Mouse (Mus musculus) frontal cortex, postnatal 14 days (tissue): ENCODE measurements around the gene Setd6.

ENCODE experiments used
- DNase-seq, 2 experiments: peaks; one replicate each; pipeline ENCODE4 v3.0.0; 2022; ENCODE audit warnings: low spot score in 2 of 2

Gene Setd6

GRCm38 (mm10) chr8:95715676-95716531 is at the start of gene Setd6:
Gene Setd6, plus strand, starts transcription at chr8:95715881.
- DNase-seq, result peak; percentile 40 to 77

- no peak for DNase-seq
Observed at GRCm38 (mm10) chr8:95668163-95668958, 47.3 kb upstream of the Setd6 start.

DNA sequence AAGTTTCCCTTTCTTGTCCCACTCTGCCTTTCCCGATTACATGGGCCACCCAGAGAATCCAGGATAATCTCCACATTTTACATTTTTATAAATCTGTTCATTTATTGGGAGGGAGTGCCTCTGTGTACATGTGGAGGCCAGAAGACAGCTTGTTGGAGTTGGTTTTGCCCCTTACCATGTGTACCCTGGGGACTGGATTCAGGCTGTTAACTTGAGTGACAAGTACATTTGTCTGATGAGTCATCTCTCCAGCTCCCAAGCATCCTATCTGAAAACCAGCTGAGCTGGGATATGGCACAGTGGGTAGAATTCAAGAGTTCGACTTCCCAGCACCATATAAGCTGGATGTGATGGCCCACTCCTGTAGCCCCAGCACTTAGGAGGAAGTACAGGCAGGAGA is 45.7 kb upstream of the Setd6 start:
- no peak for DNase-seq

GRCm38 (mm10) chr8:95671861-95672260 is 43.8 kb upstream of the Setd6 start:
- DNase-seq, result no peak

GRCm38 (mm10) chr8:95672811-95673210 is 42.9 kb upstream of the Setd6 start:
- no peak for DNase-seq

- DNase-seq, result no peak
Observed at GRCm38 (mm10) chr8:95676631-95677030, 39.0 kb upstream of the Setd6 start, which contains the start of gene Ndrg4. Gene Ndrg4, plus strand, starts transcription at chr8:95676980.

DNA sequence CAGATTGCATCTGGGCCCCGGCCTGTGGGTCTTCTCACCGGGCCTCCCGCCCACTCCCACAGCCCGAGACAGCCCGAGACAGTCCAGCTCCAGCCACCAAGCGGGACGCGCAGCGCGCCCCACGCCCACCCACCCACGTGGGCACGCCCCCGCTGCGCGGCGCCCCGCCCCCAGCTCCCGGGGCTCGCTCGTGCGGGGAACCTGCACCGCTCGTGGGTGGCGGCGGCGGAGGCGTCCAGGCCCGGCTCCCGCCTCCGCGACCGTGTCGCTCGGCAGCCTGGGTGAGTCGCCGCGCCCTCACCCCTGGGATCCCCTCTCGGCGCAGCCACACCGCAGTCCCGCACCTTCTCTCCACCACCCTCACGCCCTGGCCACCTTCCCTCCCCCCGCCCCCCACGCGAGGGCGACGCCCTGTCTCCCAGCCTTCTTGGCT is 38.1 kb upstream of the Setd6 start:
- DNase-seq, result no peak

DNA sequence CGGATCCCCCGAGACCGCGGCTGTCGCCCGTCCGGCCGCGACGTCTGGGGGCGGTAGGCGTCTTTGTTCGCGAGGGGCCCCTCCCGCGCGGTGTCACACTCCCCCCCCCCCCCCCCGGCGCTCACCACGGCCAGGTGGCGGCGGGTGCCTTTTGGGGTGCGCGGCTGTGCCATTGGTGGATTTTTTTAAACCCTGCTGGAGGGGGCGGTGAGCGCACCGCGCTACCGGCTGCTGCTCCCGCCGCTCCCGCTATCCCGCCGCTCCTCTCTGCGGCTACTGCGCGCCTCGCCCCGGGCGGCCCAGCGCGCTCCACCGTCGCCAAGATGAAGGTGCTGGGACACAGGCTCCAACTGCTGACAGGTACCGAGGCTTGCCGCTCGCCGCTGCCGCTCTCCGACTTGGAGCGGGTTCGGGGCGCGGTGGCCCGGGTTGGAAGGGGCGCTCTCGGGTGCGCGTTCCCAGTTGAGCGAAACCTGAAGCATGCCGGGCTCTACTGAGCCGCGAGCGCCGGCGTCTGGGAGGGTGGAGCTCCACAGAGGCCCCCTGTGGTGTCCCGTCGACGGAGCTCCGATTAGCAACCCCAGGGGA is 37.6 kb upstream of the Setd6 start:
- peak in 1 of 2 experiments; percentile 53 for DNase-seq

GRCm38 (mm10) chr8:95688073-95688672 is 27.5 kb upstream of the Setd6 start:
- peak in 1 of 2 experiments; percentile 61 for DNase-seq

DNA sequence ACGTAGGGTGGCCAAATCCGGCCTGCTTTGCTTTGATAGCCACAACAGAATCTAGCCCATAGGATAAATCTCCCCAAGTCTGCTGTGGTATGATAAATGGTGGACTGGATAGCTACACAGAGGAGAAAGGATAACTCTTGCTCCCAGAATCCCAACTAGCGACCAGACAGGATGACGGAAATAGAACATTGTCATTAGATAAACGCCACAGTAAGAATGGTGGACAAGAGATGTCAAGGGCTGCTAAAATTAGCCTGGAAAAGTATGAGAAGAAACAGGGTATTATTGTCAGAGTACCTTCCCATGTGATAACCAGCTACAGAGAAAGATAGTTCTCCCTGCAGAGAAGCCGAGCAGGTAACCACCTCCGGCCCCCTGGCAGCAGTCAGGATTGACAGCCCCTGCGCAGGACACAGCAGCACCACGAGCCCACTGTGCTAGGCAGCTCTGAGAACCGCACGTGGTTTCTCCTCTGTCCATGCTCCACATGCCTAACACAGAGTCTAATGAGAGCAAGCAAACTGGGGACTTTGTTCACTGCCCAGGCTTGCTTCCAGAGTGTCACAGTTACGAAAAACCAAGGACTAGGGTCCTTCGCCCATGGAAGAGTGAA is 24.6 kb upstream of the Setd6 start:
- DNase-seq, result no peak

GRCm38 (mm10) chr8:95694631-95695030 is 21.1 kb upstream of the Setd6 start:
- no peak for DNase-seq

GRCm38 (mm10) chr8:95696661-95697060 is 19.0 kb upstream of the Setd6 start:
- no peak for DNase-seq

DNA sequence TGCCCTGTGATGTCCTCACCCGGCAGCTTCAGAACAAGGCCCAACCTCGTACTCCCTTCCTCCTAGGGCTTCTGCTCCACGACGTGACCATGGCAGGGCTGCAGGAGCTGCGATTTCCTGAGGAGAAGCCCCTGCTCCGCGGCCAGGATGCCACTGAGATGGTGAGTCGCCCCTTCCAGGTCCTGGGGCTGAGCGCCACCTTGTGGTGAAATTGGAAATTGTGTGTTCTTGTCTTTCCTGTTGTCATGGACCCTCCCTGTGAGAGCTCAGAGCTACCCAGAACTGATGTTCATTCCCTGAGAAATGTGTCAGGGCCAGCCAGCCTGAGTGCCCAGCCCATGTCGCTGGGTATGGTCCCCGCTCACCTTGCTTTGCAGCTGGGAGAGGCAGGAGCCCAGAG is 18.6 kb upstream of the Setd6 start:
- DNase-seq, result peak; percentile 72 to 92

- no peak for DNase-seq
Observed at GRCm38 (mm10) chr8:95698179-95698578, 17.5 kb upstream of the Setd6 start.

DNA sequence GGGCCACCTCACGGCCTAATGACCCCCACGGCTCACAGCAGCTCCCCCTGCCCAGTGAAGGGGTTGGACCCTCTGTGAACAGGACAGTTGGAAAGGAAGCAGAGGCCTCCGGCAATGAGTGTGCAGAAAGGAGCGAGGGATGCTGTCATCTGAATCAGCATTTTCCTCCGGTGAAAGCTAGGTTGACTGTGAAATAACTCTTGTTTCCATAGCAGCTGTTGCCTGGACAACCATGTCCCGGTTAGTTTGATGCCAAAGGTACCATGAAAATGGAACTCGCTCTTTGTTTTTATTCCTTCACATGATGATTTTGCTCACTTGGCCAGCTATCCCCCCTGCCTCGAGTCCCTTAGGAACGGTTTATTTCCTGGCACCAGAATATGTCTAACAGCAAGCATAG is 15.4 kb upstream of the Setd6 start:
- peak in 1 of 2 experiments; percentile 67 for DNase-seq

DNA sequence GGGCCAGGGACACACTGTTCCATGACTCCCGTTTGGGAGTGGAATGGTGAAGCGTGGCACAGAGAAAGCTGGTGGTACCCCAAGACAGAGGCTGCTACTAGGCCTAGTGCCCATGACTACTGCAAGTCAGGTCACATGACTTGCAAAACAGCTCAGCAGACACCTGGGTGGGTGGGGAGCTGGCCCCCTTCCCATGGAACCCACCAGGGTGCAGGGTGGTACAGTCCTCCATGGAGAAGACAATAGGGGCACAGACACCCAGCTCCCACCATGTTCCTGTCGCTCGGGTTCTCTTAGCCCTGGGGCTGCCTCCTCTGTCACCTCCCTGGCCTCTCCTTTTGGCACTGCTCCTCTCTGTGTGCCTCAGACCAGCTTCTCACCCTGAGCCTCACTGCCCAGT is 13.9 kb upstream of the Setd6 start:
- DNase-seq, result no peak

DNA sequence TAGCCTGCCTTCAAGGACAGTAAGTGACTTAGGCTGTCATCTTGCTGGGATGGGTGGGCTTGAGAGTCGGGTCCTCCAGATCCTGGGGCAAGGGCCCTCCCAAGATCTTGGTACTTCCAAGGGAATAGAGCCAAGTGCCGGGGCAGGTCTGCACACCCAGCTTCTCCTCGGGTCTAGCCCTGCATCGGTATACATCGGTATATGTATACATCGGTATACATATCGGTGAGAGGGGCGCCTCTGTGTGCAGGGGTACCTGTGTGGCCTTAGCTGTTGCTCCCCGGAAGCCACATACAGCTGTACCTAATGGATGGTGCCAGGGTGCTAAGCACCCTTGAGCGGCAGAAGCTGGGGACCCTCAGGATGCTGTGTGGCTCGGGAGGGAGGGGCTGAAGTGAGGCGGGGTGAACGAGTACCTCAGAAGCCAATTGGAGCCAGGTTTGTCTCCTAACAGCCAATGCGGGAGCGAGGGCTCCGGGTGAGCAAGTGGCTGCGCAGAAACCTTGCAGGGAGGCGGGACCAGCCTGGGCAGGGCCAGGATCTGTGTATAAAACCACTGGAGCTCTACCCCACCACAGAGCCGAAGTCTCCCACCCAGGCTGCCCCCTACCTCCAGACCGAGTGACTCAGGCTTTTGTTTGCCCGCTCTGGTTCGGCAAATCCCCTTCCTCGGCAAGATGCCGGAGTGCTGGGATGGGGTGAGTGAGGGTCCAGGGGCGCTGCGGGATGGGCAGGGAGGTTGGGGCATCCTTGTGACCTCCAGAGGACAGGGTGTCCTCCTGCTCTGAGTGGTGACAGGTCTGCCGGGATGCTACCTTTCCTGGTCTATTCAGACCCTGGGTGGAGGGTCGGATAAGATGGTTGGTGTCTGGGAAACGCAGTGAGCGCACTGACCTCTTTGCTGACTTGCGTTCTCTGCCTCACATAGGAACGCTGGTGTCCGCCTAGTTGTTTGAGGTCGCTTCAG is 12.9 kb upstream of the Setd6 start:
- DNase-seq, result peak; percentile 89 to 91

DNA sequence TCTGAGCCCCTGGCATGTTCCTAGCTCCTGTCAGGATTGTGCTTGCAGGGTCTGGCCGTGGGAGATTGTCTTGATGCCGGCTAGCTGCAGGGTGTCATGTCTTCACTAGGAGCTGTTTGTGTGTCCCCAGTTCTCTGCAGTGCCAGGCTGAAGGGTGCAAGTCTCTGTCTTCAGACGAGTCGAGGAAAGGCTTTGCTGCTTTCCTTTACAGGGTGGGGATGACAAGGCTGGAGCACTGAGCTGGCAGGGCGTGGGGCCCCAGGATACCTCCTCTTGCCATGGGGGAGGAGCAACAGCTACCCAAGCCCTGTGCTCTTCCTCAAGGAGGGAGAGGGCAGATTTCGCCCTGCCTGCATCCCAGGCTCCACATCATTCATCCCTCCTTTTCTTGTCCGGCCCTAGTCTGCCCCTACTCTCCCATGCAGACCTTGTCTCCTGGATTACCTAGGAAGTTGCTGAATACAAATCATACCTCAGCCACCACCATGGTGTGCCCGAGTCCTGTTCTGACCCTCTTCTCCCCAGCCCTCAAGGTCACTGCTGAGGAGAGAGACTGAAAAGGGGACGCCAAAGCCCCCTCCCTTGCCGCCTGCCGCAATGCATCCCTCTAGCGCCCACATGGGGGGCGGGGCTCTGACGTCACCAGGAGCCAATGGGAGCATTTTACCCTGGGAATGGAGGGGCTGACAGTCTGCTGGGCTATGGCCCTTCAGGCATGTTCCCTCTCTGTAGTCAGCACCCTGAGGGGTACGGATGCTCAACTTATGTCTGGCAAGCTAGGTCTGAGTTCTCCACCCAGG is 12.0 kb upstream of the Setd6 start:
- peak; percentile 81 to 82 for DNase-seq

DNA sequence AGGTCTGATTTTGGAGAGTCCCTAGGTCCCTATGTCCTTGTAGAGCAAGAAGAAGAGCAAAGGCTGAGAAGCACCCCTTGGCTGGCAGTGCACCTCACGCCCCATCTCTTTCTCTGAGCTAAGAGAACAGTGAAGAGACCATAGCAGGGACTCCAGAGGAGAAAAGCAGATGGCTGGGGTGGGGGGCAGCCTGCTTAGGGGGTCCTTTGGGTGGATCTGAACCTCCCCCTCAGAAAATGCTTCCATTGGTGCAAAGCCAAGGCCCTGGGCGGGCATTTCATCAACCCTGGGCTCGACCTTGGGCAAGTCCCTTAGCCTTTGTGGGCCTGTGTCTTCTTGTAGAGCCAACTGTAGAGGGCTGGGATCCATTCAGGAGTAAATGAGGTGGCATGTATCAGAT is 11.1 kb upstream of the Setd6 start:
- no peak for DNase-seq
